Mouse (Mus musculus) layer of hippocampus, postnatal 14 days (tissue): ENCODE results near the gene Camk2d. TPM values are rescaled to one million over a fixed set of nuclear protein-coding genes. Genes with fewer than 3 reads are reported as not detected.

ENCODE experiments used
- DNase-seq, 2 experiments: peaks; one replicate each; pipeline ENCODE4 v3.0.0; 2021 to 2022; ENCODE audit warnings: low spot score in 2 of 2, mixed read lengths in 1 of 2
- total RNA-seq, 2 experiments: library from RNA; stranded (reverse); gene quantifications; 2 replicates each; pipeline ENCODE4 v1.2.3; 2021

Gene Camk2d
- total RNA-seq, 2 experiments from 2014 or later, result 43.2 to 64.1 TPM

- DNase-seq, result no peak
These were observed 148.5 kb downstream of the Camk2d start for GRCm38 (mm10) chr3:126744432-126745133.

- DNase-seq, result no peak
These were observed 150.2 kb downstream of the Camk2d start for GRCm38 (mm10) chr3:126746148-126746803.

- no peak for DNase-seq
These were observed 151.5 kb downstream of the Camk2d start for GRCm38 (mm10) chr3:126747628-126748027.

- DNase-seq, result no peak
These were observed 155.4 kb downstream of the Camk2d start for GRCm38 (mm10) chr3:126751377-126752098.

GRCm38 (mm10) chr3:126752978-126753377 lies 156.9 kb downstream of the Camk2d start:
- no peak for DNase-seq

GRCm38 (mm10) chr3:126758398-126758797 lies 162.3 kb downstream of the Camk2d start:
- DNase-seq, result no peak

- DNase-seq, result no peak
These were observed 164.5 kb downstream of the Camk2d start for GRCm38 (mm10) chr3:126760608-126761007.

- peak; percentile 63 to 76 for DNase-seq
These were observed 168.6 kb downstream of the Camk2d start for GRCm38 (mm10) chr3:126764745-126765144.

- no peak for DNase-seq
These were observed 174.0 kb downstream of the Camk2d start for GRCm38 (mm10) chr3:126770056-126770455.

GRCm38 (mm10) chr3:126771032-126771431 lies 174.9 kb downstream of the Camk2d start:
- no peak for DNase-seq

- DNase-seq, result peak; percentile 49 to 73
These were observed 175.4 kb downstream of the Camk2d start for GRCm38 (mm10) chr3:126771541-126771940.

GRCm38 (mm10) chr3:126776001-126776400 lies 179.9 kb downstream of the Camk2d start:
- no peak for DNase-seq

GRCm38 (mm10) chr3:126777101-126777500 lies 181.0 kb downstream of the Camk2d start:
- no peak for DNase-seq

- no peak for DNase-seq
These were observed 181.8 kb downstream of the Camk2d start for GRCm38 (mm10) chr3:126777879-126778278.

GRCm38 (mm10) chr3:126780014-126780615 lies 184.0 kb downstream of the Camk2d start:
- DNase-seq, result no peak

- no peak for DNase-seq
These were observed 197.2 kb downstream of the Camk2d start for GRCm38 (mm10) chr3:126793035-126793964.

GRCm38 (mm10) chr3:126795904-126796303 lies 199.8 kb downstream of the Camk2d start:
- DNase-seq, result no peak

GRCm38 (mm10) chr3:126797025-126797424 lies 200.9 kb downstream of the Camk2d start:
- DNase-seq, result no peak

- DNase-seq, result no peak
These were observed 201.7 kb downstream of the Camk2d start for GRCm38 (mm10) chr3:126797810-126798209.

GRCm38 (mm10) chr3:126802988-126803387 lies 206.9 kb downstream of the Camk2d start:
- DNase-seq, result no peak
